Mouse (Mus musculus) MEL (cell line): ENCODE results near the gene Fut8. TPM values are rescaled to one million over a fixed set of nuclear protein-coding genes. Genes with fewer than 3 reads are reported as not detected.

Source experiments
- DNase-seq: peaks from one replicate; pipeline ENCODE4 v3.0.0; 2011; ENCODE audit warnings: low read depth, low spot score
- H3K27ac ChIP-seq: 2 replicates; pipeline ENCODE4 v1.5.1; 2012; ENCODE audit warnings: low read depth, mild to moderate bottlenecking, control low read depth, low read length, moderate library complexity; ENCODE audit not compliant: control insufficient read depth
- H3K27me3 ChIP-seq, 2 experiments: fragments of 150-350 bp in 1 of 2; sonication (generic) in 1 of 2; 2 replicates each; pipeline ENCODE4 v1.6.1; 2012; ENCODE audit warnings: low read length in 2 of 2, mild to moderate bottlenecking in 2 of 2, improper control_type of control experiment in 1 of 2, moderate library complexity in 1 of 2; ENCODE audit not compliant: insufficient read depth in 2 of 2, control insufficient read depth in 1 of 2
- H3K36me3 ChIP-seq, 2 experiments: 2 replicates each; pipeline ENCODE4 v1.6.1; 2012 to 2014; ENCODE audit warnings: low read length in 2 of 2, improper control_type of control experiment in 1 of 2, inconsistent platforms in 1 of 2, mild to moderate bottlenecking in 1 of 2; ENCODE audit not compliant: insufficient read depth in 2 of 2, control insufficient read depth in 1 of 2
- H3K4me1 ChIP-seq, 2 experiments: fragments of 150-350 bp in 1 of 2; sonication (generic) in 1 of 2; 2 replicates each; pipeline ENCODE4 v1.6.1; 2012; ENCODE audit warnings: low read length in 2 of 2, improper control_type of control experiment in 1 of 2, mild to moderate bottlenecking in 1 of 2; ENCODE audit not compliant: insufficient read depth in 2 of 2, control insufficient read depth in 1 of 2
- H3K4me3 ChIP-seq, 2 experiments: fragments of 150-350 bp in 1 of 2; sonication (generic) in 1 of 2; 2 replicates each; pipeline ENCODE4 v1.5.1; 2012; ENCODE audit warnings: low read depth in 2 of 2, low read length in 2 of 2, mild to moderate bottlenecking in 2 of 2, moderate library complexity in 2 of 2, control low read depth in 1 of 2, improper control_type of control experiment in 1 of 2; ENCODE audit not compliant: control insufficient read depth in 1 of 2, insufficient read depth in 1 of 2
- H3K79me2 ChIP-seq: 2 replicates; pipeline ENCODE4 v1.6.1; 2012; ENCODE audit warnings: mild to moderate bottlenecking, low read length, moderate library complexity; ENCODE audit not compliant: control insufficient read depth, poor library complexity, insufficient read depth
- H3K9ac ChIP-seq: 2 replicates; pipeline ENCODE4 v1.6.1; 2012; ENCODE audit warnings: low read depth, mild to moderate bottlenecking, control low read depth, low read length, moderate library complexity; ENCODE audit not compliant: control insufficient read depth, poor library complexity, severe bottlenecking
- H3K9me3 ChIP-seq: fragments of 150-350 bp; sonication (generic); replicated peaks from 2 replicates; pipeline ENCODE4 v1.6.1; 2012; ENCODE audit warnings: mild to moderate bottlenecking, low read length, improper control_type of control experiment, moderate library complexity; ENCODE audit not compliant: insufficient read depth
- BHLHE40 ChIP-seq: IDR thresholded peaks from 2 replicates; pipeline ENCODE4 v1.6.1; 2012; ENCODE audit warnings: low read depth, mild to moderate bottlenecking, inconsistent platforms, low read length, improper control_type of control experiment, borderline replicate concordance
- CHD1 ChIP-seq: IDR thresholded peaks from 2 replicates; pipeline ENCODE4 v1.6.1; 2012; ENCODE audit warnings: low read depth, mild to moderate bottlenecking, inconsistent platforms, low read length, improper control_type of control experiment
- CHD2 ChIP-seq: IDR thresholded peaks from 2 replicates; pipeline ENCODE4 v1.6.1; 2011; ENCODE audit warnings: low read length, improper control_type of control experiment
- E2F4 ChIP-seq: IDR thresholded peaks from 2 replicates; pipeline ENCODE4 v1.6.1; 2011; ENCODE audit warnings: low read depth, low read length, improper control_type of control experiment, borderline replicate concordance
- ELF1 ChIP-seq: IDR thresholded peaks from 2 replicates; pipeline ENCODE4 v1.6.1; 2014; ENCODE audit warnings: low read depth, mild to moderate bottlenecking, inconsistent platforms, low read length, improper control_type of control experiment, moderate library complexity
- GABPA ChIP-seq: IDR thresholded peaks from 2 replicates; pipeline ENCODE4 v1.6.1; 2012; ENCODE audit warnings: low read depth, mild to moderate bottlenecking, inconsistent platforms, low read length, improper control_type of control experiment, moderate library complexity
- HCFC1 ChIP-seq: IDR thresholded peaks from 2 replicates; pipeline ENCODE4 v1.6.1; 2012; ENCODE audit warnings: low read depth, mild to moderate bottlenecking, inconsistent platforms, low read length, improper control_type of control experiment, moderate library complexity
- MEF2A ChIP-seq: IDR thresholded peaks from 2 replicates; pipeline ENCODE4 v1.6.1; 2014; ENCODE audit warnings: low read depth, mild to moderate bottlenecking, inconsistent platforms, low read length, improper control_type of control experiment; ENCODE audit not compliant: poor library complexity, insufficient replicate concordance, severe bottlenecking; ENCODE audit errors: extremely low read depth
- MYC ChIP-seq: IDR thresholded peaks from 2 replicates; pipeline ENCODE4 v1.6.1; 2011; ENCODE audit warnings: low read depth, mild to moderate bottlenecking, low read length, improper control_type of control experiment, moderate library complexity
- NELFE ChIP-seq: IDR thresholded peaks from 2 replicates; pipeline ENCODE4 v1.6.1; 2011; ENCODE audit warnings: low read depth, low read length, improper control_type of control experiment
- POLR2AphosphoS2 ChIP-seq: IDR thresholded peaks from 2 replicates; pipeline ENCODE4 v1.6.1; 2011; ENCODE audit warnings: low read length, improper control_type of control experiment
- POLR2AphosphoS5 ChIP-seq: IDR thresholded peaks from 2 replicates; pipeline ENCODE4 v1.6.1; 2012; ENCODE audit warnings: low read depth, borderline replicate concordance, mild to moderate bottlenecking, inconsistent platforms, low read length, moderate library complexity, mixed read lengths
- RCOR1 ChIP-seq: IDR thresholded peaks from 2 replicates; pipeline ENCODE4 v1.6.1; 2012; ENCODE audit warnings: low read depth, mild to moderate bottlenecking, inconsistent platforms, low read length, improper control_type of control experiment
- SIN3A ChIP-seq: IDR thresholded peaks from 2 replicates; pipeline ENCODE4 v1.6.1; 2012; ENCODE audit warnings: low read length, improper control_type of control experiment, inconsistent platforms
- SMC3 ChIP-seq: IDR thresholded peaks from 2 replicates; pipeline ENCODE4 v1.6.1; 2011; ENCODE audit warnings: low read depth, low read length, improper control_type of control experiment
- ZC3H11A ChIP-seq: IDR thresholded peaks from 2 replicates; pipeline ENCODE4 v1.6.1; 2012; ENCODE audit warnings: low read depth, mild to moderate bottlenecking, inconsistent platforms, low read length, improper control_type of control experiment
- ZNF384 ChIP-seq: IDR thresholded peaks from 2 replicates; pipeline ENCODE4 v1.6.1; 2012; ENCODE audit warnings: low read depth, mild to moderate bottlenecking, inconsistent platforms, low read length, improper control_type of control experiment
- polyA plus RNA-seq, 2 experiments: library from polyadenylated mRNA; stranded (reverse) in 1 of 2; unstranded in 1 of 2; fragments of >175 nt in 1 of 2; fragments of >200 nt in 1 of 2; gene quantifications; 2 replicates each; pipeline versions ENCODE4 v1.2.1 to v1.2.4; 2012; ENCODE audit warnings: low replicate concordance in 2 of 2, low read depth in 1 of 2; ENCODE audit not compliant: insufficient read length in 2 of 2, insufficient read depth in 1 of 2, missing spikeins in 1 of 2
- total RNA-seq: library from RNA; depleted of rRNA; stranded (reverse); fragments of 300-350 nt; gene quantifications from 2 replicates; pipeline ENCODE4 v1.2.3, GENCODE M21; 2012

Fut8 gene
- total and polyA plus RNA-seq, 3 experiments = 61.3 to 90.0 (median 73.7) TPM

DNA sequence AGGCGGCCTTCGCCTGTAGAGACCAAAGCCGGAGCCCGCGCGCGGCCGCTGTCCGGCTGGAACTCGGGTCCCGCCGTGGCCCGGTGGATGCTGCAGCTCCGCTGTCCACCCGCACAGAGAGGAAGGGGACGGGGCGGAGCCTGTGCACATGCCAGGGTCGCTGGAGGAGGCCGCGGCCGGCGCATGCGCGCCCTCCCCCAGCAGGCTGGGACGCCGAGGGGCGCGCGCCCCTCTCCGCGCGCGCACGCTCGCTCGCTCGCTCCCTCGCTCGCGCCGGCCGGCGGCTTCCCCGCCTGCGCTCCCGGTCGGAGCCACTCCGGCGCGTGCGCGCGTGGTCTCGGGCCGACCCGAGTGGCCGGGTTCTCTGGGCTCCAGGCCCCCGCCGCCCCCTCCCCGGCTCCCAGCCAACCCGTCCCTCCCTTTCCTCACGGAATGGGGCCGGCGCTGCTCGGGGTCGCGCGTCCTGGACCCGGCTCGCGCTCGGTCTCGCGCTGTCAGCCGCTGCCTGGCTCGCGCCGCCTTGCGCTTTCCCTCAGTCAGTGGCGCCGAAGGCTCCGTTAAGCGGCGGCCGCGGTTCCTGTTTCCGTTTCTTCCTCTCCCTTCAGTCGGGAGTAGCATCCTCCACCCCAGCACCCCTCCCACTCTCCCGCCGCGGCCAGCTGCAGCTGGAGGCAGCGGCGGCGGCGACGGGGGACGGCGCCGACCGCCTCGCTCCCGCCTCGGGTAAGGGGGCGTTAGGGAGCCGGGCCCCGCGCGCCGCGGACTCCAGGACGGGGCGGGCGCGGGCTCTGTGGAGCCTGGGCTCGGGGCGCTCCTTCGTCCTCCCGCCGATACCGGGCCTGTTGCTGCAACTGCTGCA lies 835 bp downstream of the Fut8 start (continued):
- no peak for TF ChIP-seq BHLHE40
- TF ChIP-seq HCFC1 = 0 out of 2 replicates have a peak, but pooled peaks have one; percentile 13
- TF ChIP-seq ELF1 = peak; percentile 45; the same call in 1 of the 2 replicates
- TF ChIP-seq NELFE = peak; percentile 56
- no peak for TF ChIP-seq GABPA

DNA sequence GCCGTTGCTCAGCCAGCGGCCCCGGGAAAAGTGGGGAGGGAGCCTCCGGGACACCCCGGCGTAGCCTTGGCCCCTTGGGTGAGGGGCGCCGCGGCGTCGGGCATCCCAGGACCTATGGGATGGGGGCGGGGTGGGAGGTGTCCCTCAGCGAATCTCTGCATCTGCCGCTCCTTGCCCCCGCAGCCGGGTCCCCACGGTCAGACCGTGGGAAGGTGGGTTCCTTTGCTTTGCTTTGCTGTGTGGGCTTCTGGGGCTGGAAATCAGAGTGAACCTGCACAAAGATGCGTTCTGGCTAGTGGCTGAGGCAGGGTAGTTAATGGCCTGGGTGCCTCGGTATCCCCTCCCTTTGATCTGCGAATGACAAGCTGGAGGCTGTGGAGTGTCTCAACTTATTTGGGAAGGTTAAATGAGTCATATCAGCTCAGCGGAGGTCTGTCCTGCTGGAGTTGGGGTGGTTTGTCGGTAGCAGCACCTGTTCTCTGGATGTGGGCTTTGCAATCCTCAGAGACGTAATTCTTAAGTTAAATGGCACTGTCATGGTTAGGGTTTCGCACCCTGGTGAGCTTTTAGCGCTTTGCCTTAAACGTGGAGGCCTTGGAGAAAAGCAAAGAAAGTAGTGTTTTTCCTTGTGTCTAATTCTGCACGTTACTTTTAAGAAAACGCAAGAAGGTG lies 1.6 kb downstream of the Fut8 start:
- Histone ChIP-seq H3K9ac (peak overlapping the region; percentile 96), H3K9me3 (no peaks in the 10 kb centered on the region), H3K4me3 (peak overlapping the region; percentile 58 to 72), H3K27ac (peak overlapping the region; percentile 85), H3K79me2 (peaks cover 54% of the 10 kb centered on the region), H3K27me3 (no peaks in the 10 kb centered on the region), H3K36me3 (peaks cover 0 to 42% of the 10 kb centered on the region in 2 experiments; a peak in 3 of 4 replicates), H3K4me1 (peaks cover 10 to 28% of the 10 kb centered on the region in 2 experiments)
- TF ChIP-seq MYC = 0 out of 2 replicates have a peak, but pooled peaks have one; percentile 9
- no peak for TF ChIP-seq POLR2AphosphoS5
- 0 out of 2 replicates have a peak, but pooled peaks have one; percentile 1 for TF ChIP-seq SMC3
- peak; percentile 86; the same call in 1 of the 2 replicates for TF ChIP-seq CHD1
- TF ChIP-seq E2F4 = no peak
- TF ChIP-seq ZC3H11A = no peak
- TF ChIP-seq SIN3A = no peak
- peak; percentile 2 for TF ChIP-seq ZNF384
- no peak for TF ChIP-seq POLR2AphosphoS2
- TF ChIP-seq MEF2A = no peak
- 0 out of 2 replicates have a peak, but pooled peaks have one; percentile 3 for TF ChIP-seq RCOR1
- TF ChIP-seq CHD2 = no peak
- DNase-seq = peak; percentile 74
